Mouse (Mus musculus): Measurements from ENCODE around the gene Cdc25b.

GRCm38 (mm10) chr2:131220030-131220429, 33.3 kb downstream of the Cdc25b start:
- TF ChIP-seq CTCF (IDR thresholded peaks at IDR 0.05; ENCODE audit: control insufficient read depth, insufficient read depth, insufficient read length) (no peak), USF1 (IDR thresholded peaks at IDR 0.05; ENCODE audit: low read depth) (no peak), CEBPB (IDR thresholded peaks at IDR 0.05; ENCODE audit: low read depth) (no peak)

All from C2C12 (cell line).